Comparison of ENCODE assay signal across 8 mouse cellular contexts in genomic region chrX:134807833-134808754, GRCm38 (mm10). TPM values are rescaled to one million over a fixed set of nuclear protein-coding genes. Genes with fewer than 3 reads are reported as not detected.
DNase-seq lines count a peak whose midpoint lies in the region; ATAC-seq and TF ChIP-seq lines count a peak whose summit lies in the region.

No protein-coding gene starts in this region.

- H3K27me3 ChIP-seq in ES-Bruce4 (ENCODE audit: control insufficient read depth, insufficient read depth, low read length, poor library complexity, severe bottlenecking), result no peaks in the 10 kb centered on the region; the same call in 1 of the 2 replicates
- peaks cover 10% of the 10 kb centered on the region for H3K27me3 ChIP-seq in embryonic facial prominence, embryonic 15.5 days

- H3K36me3 ChIP-seq in ES-Bruce4 (ENCODE audit: control insufficient read depth, insufficient read depth, low read length, poor library complexity, severe bottlenecking), result peaks cover 6% of the 10 kb centered on the region; the same call in 1 of the 2 replicates
- H3K36me3 ChIP-seq in embryonic facial prominence, embryonic 15.5 days, result 0 out of 2 replicates have a peak, but pooled peaks cover 3% of the 10 kb centered on the region

- TF ChIP-seq CTCF in ES-Bruce4 (IDR thresholded peaks at IDR 0.05; ENCODE audit: low read depth, low read length), result no peak

- H3K4me3 ChIP-seq in ES-Bruce4 (ENCODE audit: low read depth, low read length), result peak overlapping the region; percentile 82
- peak overlapping the region; percentile 57 for H3K4me3 ChIP-seq in embryonic facial prominence, embryonic 15.5 days (replicated peaks)

- H3K4me1 ChIP-seq in ES-Bruce4 (ENCODE audit: control insufficient read depth, insufficient read depth, low read length), result no peaks in the 10 kb centered on the region
- no peaks in the 10 kb centered on the region for H3K4me1 ChIP-seq in embryonic facial prominence, embryonic 15.5 days

- no peak overlapping the region for H3K27ac ChIP-seq in ES-Bruce4 (ENCODE audit: insufficient read depth, low read length)
- peak overlapping the region; percentile 73 for H3K27ac ChIP-seq in embryonic facial prominence, embryonic 15.5 days (replicated peaks)

- 19% methylated on average over 28 of the region's 28 CpGs for WGBS in embryonic facial prominence, embryonic 15.5 days

- H3K9me3 ChIP-seq in ES-Bruce4 (replicated peaks; ENCODE audit: control insufficient read depth, insufficient read depth, low read length, poor library complexity, severe bottlenecking), result no peaks in the 10 kb centered on the region
- no peaks in the 10 kb centered on the region for H3K9me3 ChIP-seq in embryonic facial prominence, embryonic 15.5 days (replicated peaks)

- peak overlapping the region; percentile 45 for H3K4me2 ChIP-seq in embryonic facial prominence, embryonic 15.5 days (replicated peaks)

- DNase-seq in adrenal gland, postnatal 10 days, result peak; percentile 50
- DNase-seq in heart, postnatal 14 days, result peak; percentile 16 to 33
- peak; percentile 36 to 56 for DNase-seq in layer of hippocampus, postnatal 10 days (ENCODE audit: low spot score in 2 of 2)
- DNase-seq in lung, postnatal 14 days, result peak; percentile 9
- peak; percentile 36 to 47 for DNase-seq in right cerebral cortex, adult 2 months (ENCODE audit: low spot score in 2 of 2)
- no peak for DNase-seq in T-cell, adult 2 months (ENCODE audit: low spot score)

- no peak for TF ChIP-seq POLR2A in ES-Bruce4 (IDR thresholded peaks at IDR 0.05; ENCODE audit: insufficient read depth, low read length)

- ATAC-seq in embryonic facial prominence, embryonic 15.5 days (ENCODE audit: insufficient number of reproducible peaks, low FRiP score, low TSS enrichment, low read depth), result peak; percentile 77

- no peak for TF ChIP-seq EP300 in ES-Bruce4 (IDR thresholded peaks at IDR 0.05; ENCODE audit: insufficient read depth, low read depth, low read length)

- peak overlapping the region; percentile 73 for H3K9ac ChIP-seq in ES-Bruce4 (ENCODE audit: low read depth, poor library complexity, severe bottlenecking)
- peak overlapping the region; percentile 47 for H3K9ac ChIP-seq in embryonic facial prominence, embryonic 15.5 days

- intact Hi-C loops in heart, postnatal 14 days (cut with DNase I), result loop anchor here (5.0 kb wide), 1 partner anchor 51 kb away; the partner anchor contains the start of gene Armcx3

RNA-seq across cellular contexts. Expression of gene Armcx2, which starts 0.9 kb away (rescaled TPM):
- 32.3 and 34.0 TPM in 2 replicates for polyA plus RNA-seq in ES-Bruce4 (2011; ENCODE audit: insufficient read depth, insufficient read length, low read depth, missing spikeins)
- total RNA-seq in adrenal gland, postnatal 10 days (2021), result 10 to 100 TPM; 43.8 to 47.1 TPM
- 73.4 and 75.7 TPM in 2 replicates for polyA plus RNA-seq in embryonic facial prominence, embryonic 15.5 days (2015; fragmentation: Nextera tagmentation; extraction: Ambion mirVana)
- 10 to 100 TPM; 15.6 to 15.8 TPM for total RNA-seq in heart, postnatal 14 days (2021)
- total RNA-seq in layer of hippocampus, postnatal 10 days (2021), result 10 to 100 TPM; 79.1 to 88.7 TPM

RNA-seq across cellular contexts. Expression of gene Armcx3, which starts 51.7 kb away (rescaled TPM):
- polyA plus RNA-seq in ES-Bruce4 (2011; ENCODE audit: insufficient read depth, insufficient read length, low read depth, missing spikeins), result 14.6 and 19.1 TPM in 2 replicates
- 10 to 100 TPM; 36.8 to 38.9 TPM for total RNA-seq in adrenal gland, postnatal 10 days (2021)
- polyA plus RNA-seq in embryonic facial prominence, embryonic 15.5 days (2015; fragmentation: Nextera tagmentation; extraction: Ambion mirVana), result 86.9 and 96.8 TPM in 2 replicates
- 10 to 100 TPM; 27.2 to 29.0 TPM for total RNA-seq in heart, postnatal 14 days (2021)
- 100 to 1,000 TPM in 1 of 2 experiments, 10 to 100 TPM in 1; 93.6 to 109 TPM for total RNA-seq in layer of hippocampus, postnatal 10 days (2021)

RNA-seq across cellular contexts. Expression of gene Armcx6, which starts 56.9 kb away (rescaled TPM):
- polyA plus RNA-seq in ES-Bruce4 (2011; ENCODE audit: insufficient read depth, insufficient read length, low read depth, missing spikeins), result 2.8 and 4.4 TPM in 2 replicates
- 10 to 100 TPM in 1 of 2 experiments, 1 to 10 TPM in 1; 8.3 to 10.6 TPM for total RNA-seq in adrenal gland, postnatal 10 days (2021)
- 26.9 and 27.2 TPM in 2 replicates for polyA plus RNA-seq in embryonic facial prominence, embryonic 15.5 days (2015; fragmentation: Nextera tagmentation; extraction: Ambion mirVana)
- total RNA-seq in heart, postnatal 14 days (2021), result 1 to 10 TPM; 1.7 to 2.5 TPM
- total RNA-seq in layer of hippocampus, postnatal 10 days (2021), result 10 to 100 TPM in 1 of 2 experiments, 1 to 10 TPM in 1; 9.5 to 10.4 TPM
